Mouse (Mus musculus): ENCODE data around the gene Agbl5. TPM values are rescaled to one million over a fixed set of nuclear protein-coding genes. Genes with fewer than 3 reads are reported as not detected.

The Agbl5 gene
- polyA plus RNA-seq, 1 experiment from 2014 or later = 32.8 TPM

GRCm38 (mm10) chr5:30933705-30934104, 45.2 kb downstream of the Agbl5 start:
- Histone ChIP-seq H3K4me3 (no peak overlapping the region), H3K27me3 (no peaks in the 10 kb centered on the region), H3K36me3 (no peaks in the 10 kb centered on the region), H3K9me3 (no peaks in the 10 kb centered on the region), H3K27ac (no peak overlapping the region), H3K4me2 (no peak overlapping the region), H3K9ac (no peak overlapping the region), H3K4me1 (no peaks in the 10 kb centered on the region)
- no peak for ATAC-seq (ENCODE audit: insufficient number of reproducible peaks, insufficient read depth, low FRiP score, low TSS enrichment, low read depth)
- WGBS = 59% methylated on average over 5 of the region's 5 CpGs

- Histone ChIP-seq H3K27me3 (no peaks in the 10 kb centered on the region), H3K4me1 (no peaks in the 10 kb centered on the region), H3K27ac (no peak overlapping the region), H3K9me3 (no peaks in the 10 kb centered on the region), H3K36me3 (no peaks in the 10 kb centered on the region), H3K4me3 (no peak overlapping the region), H3K4me2 (no peak overlapping the region), H3K9ac (no peak overlapping the region)
- ATAC-seq (ENCODE audit: insufficient number of reproducible peaks, insufficient read depth, low FRiP score, low TSS enrichment, low read depth) = no peak
- 92% methylated on average over 5 of the region's 5 CpGs for WGBS
Measured at GRCm38 (mm10) chr5:30934725-30935461, 46.4 kb downstream of the Agbl5 start.

- Histone ChIP-seq H3K9me3 (no peaks in the 10 kb centered on the region), H3K27me3 (peaks cover 21% of the 10 kb centered on the region), H3K4me3 (no peak overlapping the region), H3K27ac (no peak overlapping the region), H3K9ac (no peak overlapping the region), H3K36me3 (no peaks in the 10 kb centered on the region), H3K4me1 (peaks cover 7% of the 10 kb centered on the region), H3K4me2 (no peak overlapping the region)
- WGBS = 87% methylated on average over 2 of the region's 2 CpGs
- ATAC-seq (ENCODE audit: insufficient number of reproducible peaks, insufficient read depth, low FRiP score, low TSS enrichment, low read depth) = no peak
Measured at GRCm38 (mm10) chr5:30943004-30943403, 54.5 kb downstream of the Agbl5 start.

GRCm38 (mm10) chr5:30944344-30944743, 55.9 kb downstream of the Agbl5 start:
- Histone ChIP-seq H3K4me2 (no peak overlapping the region), H3K4me1 (peaks cover 16% of the 10 kb centered on the region)
- 86% methylated on average over 6 of the region's 6 CpGs for WGBS

GRCm38 (mm10) chr5:30944956-30945781, 56.7 kb downstream of the Agbl5 start, which contains the start of gene Cgref1:
Gene Cgref1 (minus strand): TSS chr5:30945591.
- Histone ChIP-seq H3K36me3 (no peaks in the 10 kb centered on the region), H3K27ac (no peak within 1 kb of the TSS; the same call in 1 of the 2 replicates), H3K4me2 (peak within 1 kb of the TSS; percentile 89), H3K4me3 (peak within 1 kb of the TSS; percentile 50), H3K4me1 (peaks cover 21% of the 10 kb centered on the region), H3K9me3 (no peaks in the 10 kb centered on the region), H3K27me3 (peaks cover 21% of the 10 kb centered on the region), H3K9ac (peak within 1 kb of the TSS; percentile 70)
- ATAC-seq (ENCODE audit: insufficient number of reproducible peaks, insufficient read depth, low FRiP score, low TSS enrichment, low read depth) = no peak
- whole genome bisulfite sequencing = 5% methylated on average over 44 of the region's 44 CpGs

More at GRCm38 (mm10) chr5:30944344-30944743, 55.9 kb downstream of the Agbl5 start:
- peaks cover 21% of the 10 kb centered on the region for H3K27me3 ChIP-seq
- no peak overlapping the region for H3K27ac ChIP-seq
- H3K9ac ChIP-seq = no peak overlapping the region
- no peak overlapping the region for H3K4me3 ChIP-seq
- no peaks in the 10 kb centered on the region for H3K9me3 ChIP-seq
- ATAC-seq (ENCODE audit: insufficient number of reproducible peaks, insufficient read depth, low FRiP score, low TSS enrichment, low read depth) = no peak
- H3K36me3 ChIP-seq = no peaks in the 10 kb centered on the region

- Histone ChIP-seq H3K4me3 (no peak overlapping the region), H3K36me3 (peaks cover 19% of the 10 kb centered on the region), H3K4me1 (peaks cover 28% of the 10 kb centered on the region), H3K27me3 (peaks cover 21% of the 10 kb centered on the region), H3K9ac (no peak overlapping the region), H3K4me2 (no peak overlapping the region), H3K27ac (no peak overlapping the region), H3K9me3 (no peaks in the 10 kb centered on the region)
- 70% methylated on average over 5 of the region's 5 CpGs for WGBS
- ATAC-seq (ENCODE audit: insufficient number of reproducible peaks, insufficient read depth, low FRiP score, low TSS enrichment, low read depth) = no peak
Measured at GRCm38 (mm10) chr5:30948620-30949019, 60.1 kb downstream of the Agbl5 start.

- peak; percentile 83 for ATAC-seq (ENCODE audit: insufficient number of reproducible peaks, insufficient read depth, low FRiP score, low TSS enrichment, low read depth)
- H3K4me3 ChIP-seq = peak overlapping the region; percentile 56
Measured at GRCm38 (mm10) chr5:30949654-30950326, 61.3 kb downstream of the Agbl5 start.

GRCm38 (mm10) chr5:30950451-30950850, 62.0 kb downstream of the Agbl5 start:
- peaks cover 22% of the 10 kb centered on the region for H3K4me1 ChIP-seq
- no peaks in the 10 kb centered on the region for H3K9me3 ChIP-seq
- H3K4me2 ChIP-seq = peak overlapping the region; percentile 89
- ATAC-seq (ENCODE audit: insufficient number of reproducible peaks, insufficient read depth, low FRiP score, low TSS enrichment, low read depth) = no peak
- peaks cover 9% of the 10 kb centered on the region for H3K27me3 ChIP-seq
- peak overlapping the region; percentile 56 for H3K4me3 ChIP-seq
- H3K36me3 ChIP-seq = peaks cover 37% of the 10 kb centered on the region
- WGBS = 55% methylated on average over 4 of the region's 4 CpGs
- peak overlapping the region; percentile 61; the same call in 1 of the 2 replicates for H3K9ac ChIP-seq
- peak overlapping the region; percentile 83 for H3K27ac ChIP-seq

More at GRCm38 (mm10) chr5:30949654-30950326, 61.3 kb downstream of the Agbl5 start:
- H3K27me3 ChIP-seq = peaks cover 16% of the 10 kb centered on the region
- H3K9ac ChIP-seq = peak overlapping the region; percentile 61
- peak overlapping the region; percentile 89 for H3K4me2 ChIP-seq
- H3K9me3 ChIP-seq = no peaks in the 10 kb centered on the region
- H3K27ac ChIP-seq = peak overlapping the region; percentile 83
- under 1% methylated on average over 31 of the region's 31 CpGs for WGBS
- H3K36me3 ChIP-seq = peaks cover 30% of the 10 kb centered on the region
- H3K4me1 ChIP-seq = peaks cover 28% of the 10 kb centered on the region

- no peaks in the 10 kb centered on the region for H3K9me3 ChIP-seq
- peaks cover 4% of the 10 kb centered on the region; the same call in 1 of the 2 replicates for H3K27me3 ChIP-seq
- WGBS = 93% methylated on average over 2 of the region's 2 CpGs
Measured at GRCm38 (mm10) chr5:30950922-30951321, 62.4 kb downstream of the Agbl5 start.

GRCm38 (mm10) chr5:30951706-30952105, 63.2 kb downstream of the Agbl5 start:
- no peak for ATAC-seq (ENCODE audit: insufficient number of reproducible peaks, insufficient read depth, low FRiP score, low TSS enrichment, low read depth)
- peaks cover 21% of the 10 kb centered on the region for H3K4me1 ChIP-seq
- no peak overlapping the region for H3K4me3 ChIP-seq
- H3K9ac ChIP-seq = no peak overlapping the region
- no peak overlapping the region for H3K4me2 ChIP-seq
- 91% methylated on average over 6 of the region's 6 CpGs for WGBS
- H3K27me3 ChIP-seq = no peaks in the 10 kb centered on the region
- no peak overlapping the region for H3K27ac ChIP-seq
- H3K9me3 ChIP-seq = no peaks in the 10 kb centered on the region
- H3K36me3 ChIP-seq = peaks cover 44% of the 10 kb centered on the region

More at GRCm38 (mm10) chr5:30950922-30951321, 62.4 kb downstream of the Agbl5 start:
- peaks cover 21% of the 10 kb centered on the region for H3K4me1 ChIP-seq
- H3K27ac ChIP-seq = peak overlapping the region; percentile 83; the same call in 1 of the 2 replicates
- no peak overlapping the region for H3K4me3 ChIP-seq
- no peak for ATAC-seq (ENCODE audit: insufficient number of reproducible peaks, insufficient read depth, low FRiP score, low TSS enrichment, low read depth)
- peak overlapping the region; percentile 89 for H3K4me2 ChIP-seq
- H3K9ac ChIP-seq = no peak overlapping the region
- H3K36me3 ChIP-seq = peaks cover 42% of the 10 kb centered on the region

GRCm38 (mm10) chr5:30952551-30952950, 64.1 kb downstream of the Agbl5 start:
- no peaks in the 10 kb centered on the region for H3K9me3 ChIP-seq
- H3K27me3 ChIP-seq = no peaks in the 10 kb centered on the region
- H3K27ac ChIP-seq = no peak overlapping the region
- peaks cover 48% of the 10 kb centered on the region for H3K36me3 ChIP-seq
- H3K4me1 ChIP-seq = peaks cover 24% of the 10 kb centered on the region
- no peak overlapping the region for H3K9ac ChIP-seq
- 87% methylated on average over 5 of the region's 5 CpGs for WGBS
- no peak overlapping the region for H3K4me2 ChIP-seq
- ATAC-seq (ENCODE audit: insufficient number of reproducible peaks, insufficient read depth, low FRiP score, low TSS enrichment, low read depth) = no peak
- H3K4me3 ChIP-seq = no peak overlapping the region

All from embryonic facial prominence, embryonic 13.5 days (tissue).